12 mouse cellular contexts compared by ENCODE assay signal in genomic region chr5:33030425-33031175, GRCm38 (mm10). TPM values are rescaled to one million over a fixed set of nuclear protein-coding genes. Genes with fewer than 3 reads are reported as not detected.
A peak's percentile ranks its signal among the peaks of the same experiment; 100 is the strongest.
DNase-seq lines count a peak whose midpoint lies in the region; ATAC-seq lines count a peak whose summit lies in the region.
"Had no signal": no experiment of that assay in that cellular context is flagged by ENCODE, and none has a peak within 500 bp of the region (broad histone marks: within the 10 kb centered on the region; RNA-seq: fewer than 3 reads in every experiment).

No protein-coding gene starts in this region.

- no peak overlapping the region for H3K9ac ChIP-seq in hindbrain, embryonic 11.5 days (ENCODE audit: low read depth, low read length)
- H3K9ac ChIP-seq in forebrain, embryonic 16.5 days (replicated peaks; ENCODE audit: low read depth, low read length), result no peak overlapping the region
- 0 out of 2 replicates have a peak overlapping the region, but pooled peaks have one; percentile 3 for H3K9ac ChIP-seq in midbrain, embryonic 13.5 days (replicated peaks)

- intact Hi-C loops in heart, postnatal 25 days (cut with DNase I), result loop anchor here (5.0 kb wide), 3 partner anchors 53 to 318 kb away; no protein-coding TSS in a partner anchor

- no peaks in the 10 kb centered on the region for H3K36me3 ChIP-seq in hindbrain, embryonic 11.5 days (ENCODE audit: control insufficient read depth, insufficient read depth, low read length)
- peaks cover 31% of the 10 kb centered on the region for H3K36me3 ChIP-seq in hindbrain, embryonic 10.5 days
- H3K36me3 ChIP-seq in forebrain, embryonic 16.5 days (ENCODE audit: control insufficient read depth, insufficient read depth), result peaks cover 4% of the 10 kb centered on the region
- peaks cover 14% of the 10 kb centered on the region for H3K36me3 ChIP-seq in midbrain, embryonic 13.5 days

- H3K27ac ChIP-seq in hindbrain, embryonic 11.5 days (ENCODE audit: low read depth, low read length), result no peak overlapping the region
- no peak overlapping the region for H3K27ac ChIP-seq in hindbrain, embryonic 10.5 days
- H3K27ac ChIP-seq in forebrain, embryonic 16.5 days (ENCODE audit: low read length), result peak overlapping the region; percentile 66
- peak overlapping the region; percentile 83 for H3K27ac ChIP-seq in midbrain, embryonic 13.5 days

- no peak overlapping the region for H3K4me3 ChIP-seq in hindbrain, embryonic 11.5 days (ENCODE audit: low read depth, low read length)
- H3K4me3 ChIP-seq in hindbrain, embryonic 10.5 days, result no peak overlapping the region
- H3K4me3 ChIP-seq in forebrain, embryonic 16.5 days (replicated peaks; ENCODE audit: low read length), result no peak overlapping the region
- H3K4me3 ChIP-seq in midbrain, embryonic 13.5 days (replicated peaks), result no peak overlapping the region
- H3K4me3 ChIP-seq: liver, embryonic 13.5 days had no signal

- H3K4me1 ChIP-seq in hindbrain, embryonic 11.5 days (replicated peaks; ENCODE audit: control insufficient read depth, insufficient read depth, low read length), result peaks cover 3% of the 10 kb centered on the region; the same call in 1 of the 2 replicates
- H3K4me1 ChIP-seq in hindbrain, embryonic 10.5 days (replicated peaks), result peaks cover 37% of the 10 kb centered on the region
- H3K4me1 ChIP-seq in forebrain, embryonic 16.5 days (replicated peaks; ENCODE audit: control insufficient read depth, insufficient read depth, low read length), result peaks cover 21% of the 10 kb centered on the region
- peaks cover 33% of the 10 kb centered on the region for H3K4me1 ChIP-seq in midbrain, embryonic 13.5 days (replicated peaks)

- WGBS in hindbrain, embryonic 11.5 days, result 54% methylated on average over 4 of the region's 4 CpGs
- 58% methylated on average over 4 of the region's 4 CpGs for WGBS in hindbrain, embryonic 10.5 days
- WGBS in forebrain, embryonic 16.5 days, result 45% methylated on average over 4 of the region's 4 CpGs
- 50% methylated on average over 4 of the region's 4 CpGs for WGBS in midbrain, embryonic 13.5 days

- DNase-seq in hindbrain, embryonic 11.5 days (ENCODE audit: low spot score), result peak; percentile 56
- no peak for DNase-seq in hindbrain, embryonic 10.5 days (ENCODE audit: low spot score)
- DNase-seq in R1 (ENCODE audit: low read depth, low spot score) (peak; percentile 34), MN1 (ENCODE audit: low spot score) (no peak)
- no peak for DNase-seq in B cell, adult 2 months
- no peak for DNase-seq in heart, postnatal 25 days (ENCODE audit: low spot score)
- DNase-seq: cerebellum, postnatal 36 days; kidney, adult 18-20 months; layer of hippocampus, postnatal 36 days; liver, embryonic 13.5 days had no signal

- H3K27me3 ChIP-seq in hindbrain, embryonic 11.5 days (ENCODE audit: control insufficient read depth, insufficient read depth, low read length), result no peaks in the 10 kb centered on the region
- no peaks in the 10 kb centered on the region for H3K27me3 ChIP-seq in hindbrain, embryonic 10.5 days (ENCODE audit: insufficient read depth, poor library complexity, severe bottlenecking)
- no peaks in the 10 kb centered on the region for H3K27me3 ChIP-seq in forebrain, embryonic 16.5 days (replicated peaks; ENCODE audit: control insufficient read depth, insufficient read depth, low read length)
- no peaks in the 10 kb centered on the region for H3K27me3 ChIP-seq in midbrain, embryonic 13.5 days
- H3K27me3 ChIP-seq: liver, embryonic 13.5 days had no signal

- ATAC-seq in hindbrain, embryonic 11.5 days (ENCODE audit: low FRiP score), result peak; percentile 60; the same call in 1 of the 2 replicates
- peak; percentile 86 for ATAC-seq in forebrain, embryonic 16.5 days
- ATAC-seq in midbrain, embryonic 13.5 days, result peak; percentile 85

- H3K4me2 ChIP-seq in hindbrain, embryonic 11.5 days (replicated peaks; ENCODE audit: low read depth, low read length), result no peak overlapping the region
- peak overlapping the region; percentile 18; the same call in 1 of the 2 replicates for H3K4me2 ChIP-seq in forebrain, embryonic 16.5 days (ENCODE audit: low read length)
- H3K4me2 ChIP-seq in midbrain, embryonic 13.5 days (replicated peaks), result peak overlapping the region; percentile 31

- H3K9me3 ChIP-seq in hindbrain, embryonic 11.5 days (ENCODE audit: control insufficient read depth, low read length), result no peaks in the 10 kb centered on the region
- no peaks in the 10 kb centered on the region for H3K9me3 ChIP-seq in hindbrain, embryonic 10.5 days
- no peaks in the 10 kb centered on the region for H3K9me3 ChIP-seq in forebrain, embryonic 16.5 days (ENCODE audit: control insufficient read depth, low read length)
- no peaks in the 10 kb centered on the region for H3K9me3 ChIP-seq in midbrain, embryonic 13.5 days
- H3K9me3 ChIP-seq: liver, embryonic 13.5 days had no signal

RNA-seq across cellular contexts. Expression of gene Ywhah, which starts 12.0 kb away (rescaled TPM):
- 473 and 505 TPM in 2 replicates for polyA plus RNA-seq in hindbrain, embryonic 11.5 days (2014; fragmentation: Nextera tagmentation; extraction: Ambion mirVana)
- 430 and 455 TPM in 2 replicates for polyA plus RNA-seq in hindbrain, embryonic 10.5 days (2016; fragmentation: Nextera tagmentation; extraction: Ambion mirVana)
- 643 and 677 TPM in 2 replicates for polyA plus RNA-seq in forebrain, embryonic 16.5 days (2015; fragmentation: Nextera tagmentation; extraction: Ambion mirVana)
- polyA plus RNA-seq in midbrain, embryonic 13.5 days (2015; fragmentation: Nextera tagmentation; extraction: Ambion mirVana), result 517 and 561 TPM in 2 replicates
- 100 to 1,000 TPM in 1 of 2 experiments, 10 to 100 TPM in 1; 93.4 to 103 TPM for total RNA-seq in heart, postnatal 25 days (2021)

Comparison
In these comparisons a context has a peak if more than half of its experiments do, and no peak if none do; other contexts are left out.
1. DNase-seq: peak in hindbrain, embryonic 11.5 days (single experiment) and R1 (single experiment); none in hindbrain, embryonic 10.5 days (single experiment), B cell, adult 2 months (0 of 2), heart, postnatal 25 days (single experiment) and MN1 (single experiment).
2. H3K27ac ChIP-seq: peak in forebrain, embryonic 16.5 days (single experiment) and midbrain, embryonic 13.5 days (single experiment); none in hindbrain, embryonic 11.5 days (single experiment) and hindbrain, embryonic 10.5 days (single experiment).
3. Peak in every context shown above with its lines, with median percentiles within 50 percentile points of each other: ATAC-seq.